Mouse (Mus musculus): Measurements from ENCODE around the gene Pkhd1.
"Not testable (repeated sequence)": the region's sequence is repeated elsewhere in the genome, so short reads cannot be mapped to it uniquely, and the experiment has no call there.

GRCm38 (mm10) chr1:20150627-20151026 is 467.2 kb downstream of the Pkhd1 start:
- TF ChIP-seq CTCF (IDR thresholded peaks at IDR 0.05; ENCODE audit: low read depth, low read length); POLR2A (IDR thresholded peaks at IDR 0.05; ENCODE audit: borderline replicate concordance, low read depth, low read length): not testable (repeated sequence)

All from bone marrow macrophage, adult 2 months (primary cell).